9 mouse cellular contexts compared by ENCODE assay signal in the genomic region with DNA sequence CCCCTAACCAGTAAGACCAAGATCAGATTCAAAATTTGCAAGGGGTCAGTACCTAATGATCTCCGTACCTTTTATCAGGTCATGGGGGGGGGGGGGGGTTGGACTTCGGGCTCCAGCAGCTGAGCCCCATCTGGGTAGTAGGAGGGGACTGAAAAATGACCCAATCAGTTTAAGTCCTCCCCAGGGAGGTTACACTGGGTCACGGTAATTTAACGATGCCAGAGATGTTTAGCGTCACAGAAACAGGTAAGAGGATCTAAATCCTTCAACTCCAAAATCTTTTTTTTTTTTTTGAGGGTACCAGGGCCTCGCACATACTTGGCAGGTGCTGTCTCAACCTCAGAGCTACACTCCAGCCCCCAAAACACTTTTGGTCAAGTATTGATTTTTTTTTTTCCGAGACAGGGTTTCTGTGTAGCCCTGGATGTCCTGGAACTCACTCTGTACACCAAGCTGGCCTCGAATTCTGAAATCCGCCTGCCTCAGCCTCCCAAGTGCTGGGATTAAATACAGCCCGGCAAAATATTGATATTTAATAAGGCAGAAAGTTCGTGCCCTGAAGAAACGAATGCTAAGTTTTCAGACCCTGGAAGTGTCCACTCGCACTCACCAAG. TPM values are rescaled to one million over a fixed set of nuclear protein-coding genes. Genes with fewer than 3 reads are reported as not detected.
DNase-seq lines count a peak whose midpoint lies in the region; ATAC-seq and TF ChIP-seq lines count a peak whose summit lies in the region.
"Had no signal": no experiment of that assay in that cellular context is flagged by ENCODE, and none has a peak within 500 bp of the region (broad histone marks: within the 10 kb centered on the region; RNA-seq: fewer than 3 reads in every experiment).

No protein-coding gene starts in this region.

- peak overlapping the region; percentile 24; the same call in 1 of the 2 replicates for H3K9ac ChIP-seq in kidney, postnatal 0 days (ENCODE audit: low read depth, low read length)
- peak overlapping the region; percentile 63 for H3K9ac ChIP-seq in hindbrain, embryonic 14.5 days
- peak overlapping the region; percentile 36; the same call in 1 of the 2 replicates for H3K9ac ChIP-seq in midbrain, embryonic 15.5 days

- no peaks in the 10 kb centered on the region; the same call in 1 of the 2 replicates for H3K4me1 ChIP-seq in kidney, postnatal 0 days (replicated peaks; ENCODE audit: insufficient read depth, low read length)
- H3K4me1 ChIP-seq in bone marrow macrophage, adult 2 months (ENCODE audit: control insufficient read depth, insufficient read depth, low read length), result peaks cover 7% of the 10 kb centered on the region
- peaks cover 19% of the 10 kb centered on the region for H3K4me1 ChIP-seq in hindbrain, embryonic 14.5 days (replicated peaks; ENCODE audit: control insufficient read depth, insufficient read depth, low read length)
- peaks cover 23% of the 10 kb centered on the region for H3K4me1 ChIP-seq in midbrain, embryonic 15.5 days

- H3K27me3 ChIP-seq in kidney, postnatal 0 days (ENCODE audit: insufficient read depth, low read length), result no peaks in the 10 kb centered on the region
- H3K27me3 ChIP-seq in hindbrain, embryonic 14.5 days (ENCODE audit: control insufficient read depth, insufficient read depth, low read length), result no peaks in the 10 kb centered on the region
- H3K27me3 ChIP-seq in midbrain, embryonic 15.5 days (replicated peaks), result no peaks in the 10 kb centered on the region

- H3K27ac ChIP-seq in kidney, postnatal 0 days, result peak overlapping the region; percentile 13; the same call in 1 of the 2 replicates
- H3K27ac ChIP-seq in bone marrow macrophage, adult 2 months (ENCODE audit: insufficient read depth, low read depth, low read length), result peak overlapping the region; percentile 41
- H3K27ac ChIP-seq in hindbrain, embryonic 14.5 days, result peak overlapping the region; percentile 72
- peak overlapping the region; percentile 72 for H3K27ac ChIP-seq in midbrain, embryonic 15.5 days

- no peaks in the 10 kb centered on the region for H3K9me3 ChIP-seq in kidney, postnatal 0 days (replicated peaks; ENCODE audit: low read length)
- H3K9me3 ChIP-seq in hindbrain, embryonic 14.5 days (ENCODE audit: control insufficient read depth, low read length), result no peaks in the 10 kb centered on the region
- H3K9me3 ChIP-seq in midbrain, embryonic 15.5 days, result no peaks in the 10 kb centered on the region

- no peak for TF ChIP-seq POLR2A in bone marrow macrophage, adult 2 months (IDR thresholded peaks at IDR 0.05; ENCODE audit: borderline replicate concordance, low read depth, low read length)

- no peaks in the 10 kb centered on the region for H3K36me3 ChIP-seq in kidney, postnatal 0 days (ENCODE audit: insufficient read depth, low read length)
- H3K36me3 ChIP-seq in hindbrain, embryonic 14.5 days (replicated peaks; ENCODE audit: control insufficient read depth, insufficient read depth), result peaks cover 16% of the 10 kb centered on the region
- H3K36me3 ChIP-seq in midbrain, embryonic 15.5 days (replicated peaks), result peaks cover 4% of the 10 kb centered on the region; the same call in 1 of the 2 replicates

- no peak for DNase-seq in kidney, postnatal 0 days (ENCODE audit: low spot score)
- DNase-seq in kidney, postnatal 4 days, result no peak
- no peak for DNase-seq in hindbrain, embryonic 14.5 days (ENCODE audit: low spot score)
- no peak for DNase-seq in gastrocnemius, adult 18-20 months (ENCODE audit: low spot score)
- no peak for DNase-seq in adrenal gland, adult 18-20 months (ENCODE audit: low spot score in 2 of 2)

- no peak for ATAC-seq in kidney, postnatal 0 days (replicated peaks; ENCODE audit: low FRiP score, low read depth)
- ATAC-seq in hindbrain, embryonic 14.5 days (ENCODE audit: low FRiP score), result peak; percentile 10; the same call in 1 of the 2 replicates
- peak; percentile 46 for ATAC-seq in midbrain, embryonic 15.5 days (replicated peaks)
- ATAC-seq in inflammation-experienced regulatory T-cells, adult 6 months, result no peak

- 23% methylated on average over 13 of the region's 13 CpGs for WGBS in kidney, postnatal 0 days
- WGBS in hindbrain, embryonic 14.5 days, result 29% methylated on average over 13 of the region's 13 CpGs
- WGBS in midbrain, embryonic 15.5 days, result 31% methylated on average over 13 of the region's 13 CpGs

- peak overlapping the region; percentile 50 for H3K4me2 ChIP-seq in kidney, postnatal 0 days (ENCODE audit: low read length)
- peak overlapping the region; percentile 68 for H3K4me2 ChIP-seq in hindbrain, embryonic 14.5 days (replicated peaks)
- H3K4me2 ChIP-seq in midbrain, embryonic 15.5 days, result peak overlapping the region; percentile 49

- H3K4me3 ChIP-seq in kidney, postnatal 0 days (replicated peaks; ENCODE audit: low read depth, low read length), result peak overlapping the region; percentile 97
- H3K4me3 ChIP-seq in bone marrow macrophage, adult 2 months (ENCODE audit: insufficient read depth, low read length), result peak overlapping the region; percentile 58
- H3K4me3 ChIP-seq in hindbrain, embryonic 14.5 days (replicated peaks; ENCODE audit: low read length), result peak overlapping the region; percentile 78
- peak overlapping the region; percentile 61 for H3K4me3 ChIP-seq in midbrain, embryonic 15.5 days

- no peak for TF ChIP-seq CTCF in kidney, postnatal 0 days (IDR thresholded peaks at IDR 0.05; ENCODE audit: low read depth)
- TF ChIP-seq CTCF in bone marrow macrophage, adult 2 months (IDR thresholded peaks at IDR 0.05; ENCODE audit: low read depth, low read length), result no peak

RNA-seq across cellular contexts. Expression of a gene that starts 0.6 kb away (rescaled TPM):
- polyA plus RNA-seq in kidney, postnatal 0 days (2015; fragmentation: Nextera tagmentation; extraction: Ambion mirVana), result 33.7 and 35.1 TPM in 2 replicates
- polyA plus RNA-seq in bone marrow macrophage, adult 2 months (2012; ENCODE audit: insufficient read depth, insufficient read length, missing spikeins), result 35.2 and 35.3 TPM in 2 replicates
- 22.9 and 23.4 TPM in 2 replicates for polyA plus RNA-seq in hindbrain, embryonic 14.5 days (2014; fragmentation: Nextera tagmentation; extraction: Ambion mirVana)
- 38.9 and 41.3 TPM in 2 replicates for polyA plus RNA-seq in midbrain, embryonic 15.5 days (2015; fragmentation: Nextera tagmentation; extraction: Ambion mirVana)
- polyA plus RNA-seq in inflammation-experienced regulatory T-cells, adult 6 months (2017; shearing (Covaris generic)), result 10 to 100 TPM; 12.0 to 16.0 (median 13.0) TPM
- 10 to 100 TPM; 26.5 to 27.9 TPM for total RNA-seq in gastrocnemius, adult 18-20 months (2021)
- total RNA-seq in adrenal gland, adult 18-20 months (2021), result 10 to 100 TPM; 39.9 to 45.1 TPM

RNA-seq across cellular contexts. Expression of a gene that starts 15.3 kb away (rescaled TPM):
- polyA plus RNA-seq in kidney, postnatal 0 days (2015; fragmentation: Nextera tagmentation; extraction: Ambion mirVana), result not detected in 2 replicates
- polyA plus RNA-seq in bone marrow macrophage, adult 2 months (2012; ENCODE audit: insufficient read depth, insufficient read length, missing spikeins), result not detected in 2 replicates
- polyA plus RNA-seq in hindbrain, embryonic 14.5 days (2014; fragmentation: Nextera tagmentation; extraction: Ambion mirVana), result 0.21 TPM in 1 of 2 replicates, not detected in the other
- polyA plus RNA-seq in midbrain, embryonic 15.5 days (2015; fragmentation: Nextera tagmentation; extraction: Ambion mirVana), result not detected in 2 replicates
- not detected for polyA plus RNA-seq in inflammation-experienced regulatory T-cells, adult 6 months (2017; shearing (Covaris generic))
- total RNA-seq in gastrocnemius, adult 18-20 months (2021), result not detected
- not detected for total RNA-seq in adrenal gland, adult 18-20 months (2021)
- total RNA-seq: adrenal gland, postnatal 10 days had no signal

RNA-seq across cellular contexts. Expression of a gene that starts 46.0 kb away (rescaled TPM):
- not detected in 2 replicates for polyA plus RNA-seq in kidney, postnatal 0 days (2015; fragmentation: Nextera tagmentation; extraction: Ambion mirVana)
- polyA plus RNA-seq in bone marrow macrophage, adult 2 months (2012; ENCODE audit: insufficient read depth, insufficient read length, missing spikeins), result not detected in 2 replicates
- polyA plus RNA-seq in hindbrain, embryonic 14.5 days (2014; fragmentation: Nextera tagmentation; extraction: Ambion mirVana), result not detected in 2 replicates
- polyA plus RNA-seq in midbrain, embryonic 15.5 days (2015; fragmentation: Nextera tagmentation; extraction: Ambion mirVana), result 0.26 TPM in 1 of 2 replicates, not detected in the other
- under 1 TPM in 1 of 3 experiments, not detected in 2; 0.64 TPM for polyA plus RNA-seq in inflammation-experienced regulatory T-cells, adult 6 months (2017; shearing (Covaris generic))
- not detected for total RNA-seq in gastrocnemius, adult 18-20 months (2021)
- not detected for total RNA-seq in adrenal gland, adult 18-20 months (2021)
- total RNA-seq: adrenal gland, postnatal 10 days had no signal

RNA-seq across cellular contexts. Expression of a gene that starts 56.9 kb away (rescaled TPM):
- polyA plus RNA-seq in kidney, postnatal 0 days (2015; fragmentation: Nextera tagmentation; extraction: Ambion mirVana), result 647 and 704 TPM in 2 replicates
- polyA plus RNA-seq in bone marrow macrophage, adult 2 months (2012; ENCODE audit: insufficient read depth, insufficient read length, missing spikeins), result 973 and 1,035 TPM in 2 replicates
- 35.7 and 44.3 TPM in 2 replicates for polyA plus RNA-seq in hindbrain, embryonic 14.5 days (2014; fragmentation: Nextera tagmentation; extraction: Ambion mirVana)
- 33.6 and 35.1 TPM in 2 replicates for polyA plus RNA-seq in midbrain, embryonic 15.5 days (2015; fragmentation: Nextera tagmentation; extraction: Ambion mirVana)
- polyA plus RNA-seq in inflammation-experienced regulatory T-cells, adult 6 months (2017; shearing (Covaris generic)), result 100 to 1,000 TPM; 664 to 875 (median 733) TPM
- total RNA-seq in gastrocnemius, adult 18-20 months (2021), result 1 to 10 TPM; 4.5 to 8.6 TPM
- 10 to 100 TPM; 29.0 to 53.7 TPM for total RNA-seq in adrenal gland, adult 18-20 months (2021)

Comparison
In these comparisons a context has a peak if more than half of its experiments do, and no peak if none do; other contexts are left out.
1. ATAC-seq: peak in hindbrain, embryonic 14.5 days (single experiment) and midbrain, embryonic 15.5 days (single experiment); none in kidney, postnatal 0 days (single experiment) and inflammation-experienced regulatory T-cells, adult 6 months (single experiment).
2. H3K27ac ChIP-seq: peak in every context shown above with its lines; median percentile 72 in hindbrain, embryonic 14.5 days; 72 in midbrain, embryonic 15.5 days; 41 in bone marrow macrophage, adult 2 months; 13 in kidney, postnatal 0 days.
3. Peak in every context shown above with its lines, with median percentiles within 50 percentile points of each other: H3K4me2 ChIP-seq, H3K4me3 ChIP-seq and H3K9ac ChIP-seq.